Mouse (Mus musculus) MEL-GATA-1-ER (cell line): Measurements from ENCODE around the gene Klhdc10.
A peak's percentile ranks its signal among the peaks of the same experiment; 100 is the strongest.

Experiments used
- DNase-seq: peaks from one replicate; pipeline ENCODE4 v3.0.0-alpha.2; 2012; ENCODE audit warnings: low read depth; ENCODE audit errors: extremely low read depth

Gene Klhdc10

GRCm38 (mm10) chr6:30468058-30468457, 66.4 kb downstream of the Klhdc10 start:
- DNase-seq = no peak

GRCm38 (mm10) chr6:30468684-30469083, 67.0 kb downstream of the Klhdc10 start:
- DNase-seq = peak; percentile 41

- no peak for DNase-seq
Measured at GRCm38 (mm10) chr6:30469370-30469769, 67.7 kb downstream of the Klhdc10 start.

- no peak for DNase-seq
Measured at GRCm38 (mm10) chr6:30471706-30472105, 70.0 kb downstream of the Klhdc10 start.

- no peak for DNase-seq
Measured at GRCm38 (mm10) chr6:30476025-30476765, 74.5 kb downstream of the Klhdc10 start.

GRCm38 (mm10) chr6:30477210-30477714, 75.6 kb downstream of the Klhdc10 start:
- no peak for DNase-seq

GRCm38 (mm10) chr6:30477784-30478183, 76.1 kb downstream of the Klhdc10 start:
- no peak for DNase-seq

GRCm38 (mm10) chr6:30479418-30479817, 77.8 kb downstream of the Klhdc10 start:
- DNase-seq = no peak

GRCm38 (mm10) chr6:30482908-30483307, 81.2 kb downstream of the Klhdc10 start:
- no peak for DNase-seq

- DNase-seq = no peak
Measured at GRCm38 (mm10) chr6:30486504-30486903, 84.8 kb downstream of the Klhdc10 start.

- no peak for DNase-seq
Measured at GRCm38 (mm10) chr6:30499049-30499448, 97.4 kb downstream of the Klhdc10 start.
